Mouse (Mus musculus) urinary bladder, postnatal 10 days (tissue): ENCODE measurements around the gene Cfap97d2.

Experiments
- DNase-seq: peaks from one replicate; pipeline ENCODE4 v3.0.0; 2022; ENCODE audit warnings: low spot score

Cfap97d2 gene

GRCm38 (mm10) chr8:13705668-13706067 is at the start of gene Cfap97d2:
Gene Cfap97d2 (plus strand): TSS chr8:13705889.
- DNase-seq = no peak

- DNase-seq = no peak
Measured at GRCm38 (mm10) chr8:13657479-13657878, 48.2 kb upstream of the Cfap97d2 start.

GRCm38 (mm10) chr8:13660323-13660722 is 45.4 kb upstream of the Cfap97d2 start:
- no peak for DNase-seq

GRCm38 (mm10) chr8:13664711-13665210 is 40.9 kb upstream of the Cfap97d2 start:
- no peak for DNase-seq

GRCm38 (mm10) chr8:13665538-13665937 is 40.2 kb upstream of the Cfap97d2 start:
- DNase-seq = no peak

GRCm38 (mm10) chr8:13665944-13666343 is 39.7 kb upstream of the Cfap97d2 start:
- DNase-seq = no peak

GRCm38 (mm10) chr8:13667917-13668316 is 37.8 kb upstream of the Cfap97d2 start:
- no peak for DNase-seq

GRCm38 (mm10) chr8:13668367-13668766 is 37.3 kb upstream of the Cfap97d2 start:
- no peak for DNase-seq

- no peak for DNase-seq
Measured at GRCm38 (mm10) chr8:13670011-13670471, 35.6 kb upstream of the Cfap97d2 start.

GRCm38 (mm10) chr8:13671246-13672003 is 34.3 kb upstream of the Cfap97d2 start:
- no peak for DNase-seq

GRCm38 (mm10) chr8:13673215-13673614 is 32.5 kb upstream of the Cfap97d2 start:
- no peak for DNase-seq

GRCm38 (mm10) chr8:13674294-13675010 is 31.2 kb upstream of the Cfap97d2 start:
- DNase-seq = no peak

GRCm38 (mm10) chr8:13675121-13675520 is 30.6 kb upstream of the Cfap97d2 start:
- no peak for DNase-seq

GRCm38 (mm10) chr8:13675524-13675923 is 30.2 kb upstream of the Cfap97d2 start:
- DNase-seq = no peak

- DNase-seq = no peak
Measured at GRCm38 (mm10) chr8:13676302-13676700, 29.4 kb upstream of the Cfap97d2 start.

- DNase-seq = peak; percentile 26
Measured at GRCm38 (mm10) chr8:13676701-13677412, 28.8 kb upstream of the Cfap97d2 start.

GRCm38 (mm10) chr8:13677413-13677883 is 28.2 kb upstream of the Cfap97d2 start, which contains the start of gene Rasa3:
Gene Rasa3 (minus strand): TSS chr8:13677603.
- DNase-seq = peak; percentile 78

GRCm38 (mm10) chr8:13678182-13678581 is 27.5 kb upstream of the Cfap97d2 start:
- DNase-seq = no peak

- DNase-seq = no peak
Measured at GRCm38 (mm10) chr8:13684131-13684530, 21.6 kb upstream of the Cfap97d2 start.

- no peak for DNase-seq
Measured at GRCm38 (mm10) chr8:13685674-13686314, 19.9 kb upstream of the Cfap97d2 start.

GRCm38 (mm10) chr8:13686426-13686825 is 19.3 kb upstream of the Cfap97d2 start:
- DNase-seq = no peak
